Mouse (Mus musculus): ENCODE results near the gene Ndufb3. TPM values are rescaled to one million over a fixed set of nuclear protein-coding genes. Genes with fewer than 3 reads are reported as not detected.

Ndufb3 gene
- 17.7 TPM for polyA plus RNA-seq (2015; fragmentation: Illumina TruSeq; extraction: RNeasy Lipid Tissue Mini Kit (QIAGEN cat#74804); ENCODE audit: insufficient read depth, low read depth, low replicate concordance)

GRCm38 (mm10) chr1:58586171-58586997, at the start of gene Ndufb3, which contains the start of gene Fam126b:
Gene Ndufb3 (plus strand): TSS chr1:58586384.
Gene Fam126b (minus strand): TSS chr1:58586323.

Other genes with a start within 250 kb of the Ndufb3 start
- gene Bzw1, start 193.5 kb upstream of the Ndufb3 start, polyA plus RNA-seq (2015; fragmentation: Illumina TruSeq; extraction: RNeasy Lipid Tissue Mini Kit (QIAGEN cat#74804); ENCODE audit: insufficient read depth, low read depth, low replicate concordance), result 14.6 TPM
- 140 TPM for gene Clk1, start 162.3 kb upstream of the Ndufb3 start, polyA plus RNA-seq (2015; fragmentation: Illumina TruSeq; extraction: RNeasy Lipid Tissue Mini Kit (QIAGEN cat#74804); ENCODE audit: insufficient read depth, low read depth, low replicate concordance)
- gene Nif3l1, start 141.2 kb upstream of the Ndufb3 start, polyA plus RNA-seq (2015; fragmentation: Illumina TruSeq; extraction: RNeasy Lipid Tissue Mini Kit (QIAGEN cat#74804); ENCODE audit: insufficient read depth, low read depth, low replicate concordance), result 2.8 TPM
- 9.5 TPM for gene Ppil3, start 140.9 kb upstream of the Ndufb3 start, polyA plus RNA-seq (2015; fragmentation: Illumina TruSeq; extraction: RNeasy Lipid Tissue Mini Kit (QIAGEN cat#74804); ENCODE audit: insufficient read depth, low read depth, low replicate concordance)
- 3.0 TPM for gene Orc2, start 81.3 kb upstream of the Ndufb3 start, polyA plus RNA-seq (2015; fragmentation: Illumina TruSeq; extraction: RNeasy Lipid Tissue Mini Kit (QIAGEN cat#74804); ENCODE audit: insufficient read depth, low read depth, low replicate concordance)
- gene Fam126b, start 61 bp upstream of the Ndufb3 start, polyA plus RNA-seq (2015; fragmentation: Illumina TruSeq; extraction: RNeasy Lipid Tissue Mini Kit (QIAGEN cat#74804); ENCODE audit: insufficient read depth, low read depth, low replicate concordance), result 1.5 TPM
- gene Als2cr12, start 109.6 kb downstream of the Ndufb3 start, polyA plus RNA-seq (2015; fragmentation: Illumina TruSeq; extraction: RNeasy Lipid Tissue Mini Kit (QIAGEN cat#74804); ENCODE audit: insufficient read depth, low read depth, low replicate concordance), result not detected
- 20.4 TPM for gene Cflar, start 125.1 kb downstream of the Ndufb3 start, polyA plus RNA-seq (2015; fragmentation: Illumina TruSeq; extraction: RNeasy Lipid Tissue Mini Kit (QIAGEN cat#74804); ENCODE audit: insufficient read depth, low read depth, low replicate concordance)
- 7.3 TPM for gene Casp8, start 209.0 kb downstream of the Ndufb3 start, polyA plus RNA-seq (2015; fragmentation: Illumina TruSeq; extraction: RNeasy Lipid Tissue Mini Kit (QIAGEN cat#74804); ENCODE audit: insufficient read depth, low read depth, low replicate concordance)

Data from pancreas, adult 10 weeks (tissue).